Mouse (Mus musculus): ENCODE measurements around the gene P2ry14.

- TF ChIP-seq CTCF (IDR thresholded peaks at IDR 0.05; ENCODE audit: borderline replicate concordance, control insufficient read depth, extremely low read depth, insufficient read depth, low read length, poor library complexity) = no peak
- TF ChIP-seq POLR2A (IDR thresholded peaks at IDR 0.05; ENCODE audit: control insufficient read depth, extremely low read depth, insufficient read depth, low read length, poor library complexity) = no peak
These were observed 54.9 kb downstream of the P2ry14 start for GRCm38 (mm10) chr3:59098540-59098939.
